Mouse (Mus musculus) stomach, embryonic 14.5 days (tissue): ENCODE results near the gene Mthfd1l. TPM values are rescaled to one million over a fixed set of nuclear protein-coding genes. Genes with fewer than 3 reads are reported as not detected.

Source experiments
- ATAC-seq: fragments of 200-750 bp; cut with Nextera tagmentation; 2 replicates; pipeline ENCODE4 v1.8.0; 2017; ENCODE audit warnings: low read depth, moderate TSS enrichment; ENCODE audit not compliant: insufficient number of reproducible peaks, insufficient read depth, low FRiP score
- H3K27ac ChIP-seq: fragments of 300-500 bp; sonication (generic); 2 replicates; pipeline ENCODE4 v1.5.1; 2014; ENCODE audit warnings: mild to moderate bottlenecking, low read length, moderate library complexity, mixed read lengths
- H3K27me3 ChIP-seq: fragments of 300-500 bp; sonication (generic); 2 replicates; pipeline ENCODE4 v1.6.1; 2014; ENCODE audit warnings: low read length, control low read depth, mixed read lengths; ENCODE audit not compliant: control insufficient read depth, insufficient read depth
- H3K36me3 ChIP-seq: fragments of 300-500 bp; sonication (generic); 2 replicates; pipeline ENCODE4 v1.6.1; 2014; ENCODE audit warnings: mild to moderate bottlenecking, control low read depth, low read length, moderate library complexity, mixed read lengths; ENCODE audit not compliant: control insufficient read depth, insufficient read depth
- H3K4me1 ChIP-seq: fragments of 300-500 bp; sonication (generic); 2 replicates; pipeline ENCODE4 v1.6.1; 2014; ENCODE audit warnings: low read length, control low read depth, mixed read lengths; ENCODE audit not compliant: control insufficient read depth, insufficient read depth
- H3K4me2 ChIP-seq: fragments of 300-500 bp; sonication (generic); replicated peaks from 2 replicates; pipeline ENCODE4 v1.6.1; 2014; ENCODE audit warnings: low read depth, low read length, control low read depth
- H3K4me3 ChIP-seq: fragments of 300-500 bp; sonication (generic); 2 replicates; pipeline ENCODE4 v1.5.1; 2014; ENCODE audit warnings: low read depth, low read length, control low read depth
- H3K9ac ChIP-seq: fragments of 300-500 bp; sonication (generic); replicated peaks from 2 replicates; pipeline ENCODE4 v1.6.1; 2014; ENCODE audit warnings: low read depth, mild to moderate bottlenecking, control low read depth, low read length, moderate library complexity, mixed read lengths
- H3K9me3 ChIP-seq: fragments of 300-500 bp; sonication (generic); 2 replicates; pipeline ENCODE4 v1.6.1; 2016; ENCODE audit warnings: low read depth, low read length, control low read depth; ENCODE audit not compliant: control insufficient read depth
- WGBS: fragments of 180-500 bp; shearing (Covaris S2); extraction: QIAGEN DNeasy Blood & Tissue Kit; methylation state at CpG from one replicate; pipeline ENCODE4 v1.1.7; 2014; 5-methylcytosine and 5-hydroxymethylcytosine counted together
- polyA plus RNA-seq: library from polyadenylated mRNA; unstranded; fragments of >200 nt; fragmentation: Nextera tagmentation; extraction: Ambion mirVana; gene quantifications from 2 replicates; pipeline ENCODE4 v1.2.1, GENCODE M21; 2014

Mthfd1l gene
- polyA plus RNA-seq, 1 experiment from 2014 or later: 16.3 TPM

GRCm38 (mm10) chr10:3972237-3972636 is 681 bp upstream of the Mthfd1l start:
- Histone ChIP-seq H3K9me3 (no peaks in the 10 kb centered on the region), H3K4me1 (peaks cover 15% of the 10 kb centered on the region; the same call in 1 of the 2 replicates), H3K4me2 (peak overlapping the region; percentile 92; the same call in 1 of the 2 replicates), H3K27ac (no peak overlapping the region), H3K27me3 (no peaks in the 10 kb centered on the region), H3K36me3 (no peaks in the 10 kb centered on the region), H3K4me3 (no peak overlapping the region), H3K9ac (no peak overlapping the region)
- no peak for ATAC-seq
- 84% methylated on average over 9 of the region's 9 CpGs for WGBS

GRCm38 (mm10) chr10:3973589-3974070 is 712 bp downstream of the Mthfd1l start:
- Histone ChIP-seq H3K9me3 (no peaks in the 10 kb centered on the region), H3K27ac (peak overlapping the region; percentile 94), H3K4me1 (peaks cover 21% of the 10 kb centered on the region), H3K4me3 (peak overlapping the region; percentile 82), H3K36me3 (no peaks in the 10 kb centered on the region), H3K9ac (peak overlapping the region; percentile 73), H3K4me2 (peak overlapping the region; percentile 92), H3K27me3 (no peaks in the 10 kb centered on the region)
- under 1% methylated on average over 38 of the region's 39 CpGs for WGBS
- peak; percentile 93 for ATAC-seq

GRCm38 (mm10) chr10:3974380-3974779 is 1.5 kb downstream of the Mthfd1l start:
- H3K36me3 ChIP-seq: no peaks in the 10 kb centered on the region; the same call in 1 of the 2 replicates
- H3K9ac ChIP-seq: no peak overlapping the region
- peak overlapping the region; percentile 92 for H3K4me2 ChIP-seq
- H3K4me1 ChIP-seq: peaks cover 21% of the 10 kb centered on the region
- no peak for ATAC-seq
- 83% methylated on average over 3 of the region's 3 CpGs for WGBS
- H3K27ac ChIP-seq: no peak overlapping the region
- H3K27me3 ChIP-seq: no peaks in the 10 kb centered on the region
- H3K9me3 ChIP-seq: no peaks in the 10 kb centered on the region
- H3K4me3 ChIP-seq: peak overlapping the region; percentile 82; the same call in 1 of the 2 replicates

- H3K4me2 ChIP-seq: no peak overlapping the region
- H3K27ac ChIP-seq: no peak overlapping the region
- no peaks in the 10 kb centered on the region for H3K9me3 ChIP-seq
- no peaks in the 10 kb centered on the region for H3K27me3 ChIP-seq
- no peak overlapping the region for H3K4me3 ChIP-seq
- ATAC-seq: no peak
- no peaks in the 10 kb centered on the region; the same call in 1 of the 2 replicates for H3K36me3 ChIP-seq
- peaks cover 21% of the 10 kb centered on the region for H3K4me1 ChIP-seq
- 38% methylated on average over 6 of the region's 6 CpGs for WGBS
- no peak overlapping the region for H3K9ac ChIP-seq
These were observed 3.1 kb downstream of the Mthfd1l start for GRCm38 (mm10) chr10:3975898-3976622.

- no peaks in the 10 kb centered on the region for H3K9me3 ChIP-seq
- 78% methylated on average over 4 of the region's 4 CpGs for WGBS
- H3K27ac ChIP-seq: no peak overlapping the region
These were observed 3.7 kb downstream of the Mthfd1l start for GRCm38 (mm10) chr10:3976623-3977010.

GRCm38 (mm10) chr10:3978326-3978725 is 5.4 kb downstream of the Mthfd1l start:
- no peak overlapping the region for H3K9ac ChIP-seq
- ATAC-seq: no peak
- H3K36me3 ChIP-seq: no peaks in the 10 kb centered on the region; the same call in 1 of the 2 replicates
- WGBS: 57% methylated on average over 3 of the region's 3 CpGs
- no peaks in the 10 kb centered on the region for H3K9me3 ChIP-seq
- no peak overlapping the region for H3K27ac ChIP-seq
- peaks cover 14% of the 10 kb centered on the region for H3K4me1 ChIP-seq
- no peak overlapping the region for H3K4me3 ChIP-seq
- no peak overlapping the region for H3K4me2 ChIP-seq
- no peaks in the 10 kb centered on the region for H3K27me3 ChIP-seq

More at GRCm38 (mm10) chr10:3976623-3977010, 3.7 kb downstream of the Mthfd1l start:
- ATAC-seq: no peak
- H3K36me3 ChIP-seq: no peaks in the 10 kb centered on the region; the same call in 1 of the 2 replicates
- no peaks in the 10 kb centered on the region for H3K27me3 ChIP-seq
- H3K4me3 ChIP-seq: no peak overlapping the region
- peaks cover 21% of the 10 kb centered on the region for H3K4me1 ChIP-seq
- no peak overlapping the region for H3K9ac ChIP-seq
- H3K4me2 ChIP-seq: no peak overlapping the region

GRCm38 (mm10) chr10:3978792-3979488 is 6.0 kb downstream of the Mthfd1l start:
- H3K9me3 ChIP-seq: no peaks in the 10 kb centered on the region
- H3K27me3 ChIP-seq: no peaks in the 10 kb centered on the region
- no peak overlapping the region for H3K9ac ChIP-seq
- no peak for ATAC-seq
- 85% methylated on average over 5 of the region's 5 CpGs for WGBS
- H3K36me3 ChIP-seq: no peaks in the 10 kb centered on the region; the same call in 1 of the 2 replicates
- H3K4me1 ChIP-seq: peaks cover 14% of the 10 kb centered on the region
- H3K4me3 ChIP-seq: no peak overlapping the region
- H3K27ac ChIP-seq: no peak overlapping the region
- H3K4me2 ChIP-seq: no peak overlapping the region

- Histone ChIP-seq H3K9me3 (no peaks in the 10 kb centered on the region), H3K4me1 (peaks cover 10% of the 10 kb centered on the region), H3K27ac (no peak overlapping the region), H3K4me3 (no peak overlapping the region), H3K27me3 (no peaks in the 10 kb centered on the region), H3K9ac (no peak overlapping the region), H3K36me3 (no peaks in the 10 kb centered on the region; the same call in 1 of the 2 replicates), H3K4me2 (no peak overlapping the region)
- WGBS: 89% methylated on average over 4 of the region's 4 CpGs
- no peak for ATAC-seq
These were observed 7.3 kb downstream of the Mthfd1l start for GRCm38 (mm10) chr10:3980231-3980630.
